Mouse (Mus musculus) activated CD4-positive, CD25-positive, alpha-beta regulatory T cell (primary cell): Measurements from ENCODE around the gene Olfr145. TPM values are rescaled to one million over a fixed set of nuclear protein-coding genes. Genes with fewer than 3 reads are reported as not detected.

Experiments used
- polyA plus RNA-seq, 2 experiments: library from polyadenylated mRNA; unstranded; fragments of 100-300 nt; shearing (Covaris generic); gene quantifications; one replicate each; pipeline ENCODE4 v1.2.1; 2017

The Olfr145 gene
- not detected for polyA plus RNA-seq

DNA sequence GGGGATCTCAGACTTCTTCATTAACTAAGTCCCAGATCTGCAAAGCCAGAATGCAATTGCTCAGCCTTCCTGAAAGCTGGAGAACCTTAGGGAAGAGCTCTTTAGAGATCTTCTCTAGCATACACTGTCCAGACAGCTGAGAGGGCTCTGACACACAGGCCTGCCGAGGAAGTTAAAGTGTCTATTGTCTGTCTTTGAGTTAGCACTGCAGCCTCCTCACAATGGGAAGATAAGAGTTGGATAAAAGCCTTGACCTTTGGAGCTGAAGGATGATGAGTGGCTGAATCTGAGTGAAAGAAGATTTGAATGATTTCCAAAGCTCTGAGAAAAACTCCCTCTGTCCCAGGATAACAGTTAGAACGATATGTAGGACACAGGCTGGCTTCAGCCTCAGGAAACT is at the start of gene Olfr145:
Gene Olfr145 (plus strand): TSS at position 64 of the 400 bp plus-strand sequence.

DNA sequence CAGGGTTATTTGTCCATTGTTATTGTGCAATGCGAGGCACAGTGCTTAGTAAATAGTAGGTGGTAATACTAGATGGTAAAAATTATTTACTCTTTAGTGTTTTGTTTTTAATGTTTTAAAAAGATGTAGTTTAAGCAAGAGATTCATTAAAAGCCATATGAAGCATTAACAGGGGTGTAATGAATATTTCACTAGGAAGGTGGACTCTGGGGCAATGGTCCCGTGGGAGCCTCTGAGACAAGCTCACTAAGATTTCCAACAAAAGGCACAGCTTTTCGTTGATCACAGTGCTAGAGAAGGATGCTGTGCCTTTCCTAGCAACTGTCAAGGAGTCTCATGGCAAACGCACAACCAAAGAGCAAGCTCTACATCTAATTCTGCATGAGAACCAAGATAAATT is 42.6 kb upstream of the Olfr145 start, which contains the start of gene Olfr877:
Gene Olfr877 (plus strand): TSS at position 301 of the 400 bp plus-strand sequence.

DNA sequence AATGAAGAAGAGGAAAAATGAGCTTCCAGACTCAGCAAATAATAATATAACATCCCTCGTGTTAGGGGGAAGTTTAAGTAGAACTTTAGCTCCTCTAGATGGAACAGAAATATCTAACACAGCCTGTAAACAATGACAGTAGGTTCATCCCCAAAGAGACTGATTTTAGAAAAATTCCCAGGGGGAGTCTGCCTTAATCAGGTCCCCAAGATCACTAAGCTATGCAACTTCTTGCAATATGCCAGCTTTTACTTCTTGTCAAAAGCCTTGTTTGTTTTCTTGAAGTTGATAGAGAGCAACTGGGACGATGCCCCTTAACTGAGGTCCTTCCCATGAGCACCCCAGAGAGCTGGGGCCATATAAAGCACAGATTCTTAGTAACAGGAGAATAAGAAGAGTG is 21.0 kb downstream of the Olfr145 start, which contains the start of gene Olfr878:
Gene Olfr878 (plus strand): TSS at position 301 of the 400 bp plus-strand sequence.

Other genes with a start within 250 kb of the Olfr145 start
- 100 to 1,000 TPM; 145 to 146 TPM for gene Tbrg1, start 239.4 kb upstream of the Olfr145 start, polyA plus RNA-seq
- not detected for gene Panx3, start 227.5 kb upstream of the Olfr145 start, polyA plus RNA-seq
- under 1 TPM; 0.23 to 0.60 TPM for gene Olfr160, start 180.5 kb upstream of the Olfr145 start, polyA plus RNA-seq
- gene Olfr874, start 151.6 kb upstream of the Olfr145 start, polyA plus RNA-seq = under 1 TPM in 1 of 2 experiments, not detected in 1; 0.18 TPM
- gene Olfr875, start 124.9 kb upstream of the Olfr145 start, polyA plus RNA-seq = under 1 TPM in 1 of 2 experiments, not detected in 1; 0.10 TPM
- gene Olfr876, start 93.7 kb upstream of the Olfr145 start, polyA plus RNA-seq = under 1 TPM; 0.07 to 0.32 TPM
- gene Olfr877, start 42.5 kb upstream of the Olfr145 start, polyA plus RNA-seq = under 1 TPM in 1 of 2 experiments, not detected in 1; 0.16 TPM
- gene Olfr878, start 21.1 kb downstream of the Olfr145 start, polyA plus RNA-seq = under 1 TPM in 1 of 2 experiments, not detected in 1; 0.12 TPM
- gene Olfr881, start 95.1 kb downstream of the Olfr145 start, polyA plus RNA-seq = under 1 TPM in 1 of 2 experiments, not detected in 1; 0.26 TPM
- gene Olfr883, start 129.1 kb downstream of the Olfr145 start, polyA plus RNA-seq = not detected
- gene Olfr884, start 149.8 kb downstream of the Olfr145 start, polyA plus RNA-seq = not detected
- gene Olfr885, start 164.6 kb downstream of the Olfr145 start, polyA plus RNA-seq = not detected
- gene Olfr887, start 187.3 kb downstream of the Olfr145 start, polyA plus RNA-seq = under 1 TPM in 1 of 2 experiments, not detected in 1; 0.34 TPM
- not detected for gene Olfr888, start 211.4 kb downstream of the Olfr145 start, polyA plus RNA-seq
- under 1 TPM; 0.02 to 0.05 TPM for gene Olfr889, start 218.5 kb downstream of the Olfr145 start, polyA plus RNA-seq
- under 1 TPM in 1 of 2 experiments, not detected in 1; 0.25 TPM for gene Olfr890, start 245.8 kb downstream of the Olfr145 start, polyA plus RNA-seq